In genomic region chr4:126100764-126101163, GRCm38 (mm10) we compare ENCODE assay signal across 20 mouse cellular contexts. TPM values are rescaled to one million over a fixed set of nuclear protein-coding genes. Genes with fewer than 3 reads are reported as not detected.
DNase-seq lines count a peak whose midpoint lies in the region; ATAC-seq lines count a peak whose summit lies in the region.
"Had no signal": no experiment of that assay in that cellular context is flagged by ENCODE, and none has a peak within 500 bp of the region (broad histone marks: within the 10 kb centered on the region; RNA-seq: fewer than 3 reads in every experiment).

No protein-coding gene starts in this region.

- H3K36me3 ChIP-seq in heart, embryonic 11.5 days (ENCODE audit: control insufficient read depth, insufficient read depth, low read length) = peaks cover 3% of the 10 kb centered on the region; the same call in 1 of the 2 replicates
- no peaks in the 10 kb centered on the region for H3K36me3 ChIP-seq in heart, embryonic 16.5 days (ENCODE audit: control insufficient read depth, insufficient read depth)
- no peaks in the 10 kb centered on the region for H3K36me3 ChIP-seq in midbrain, embryonic 11.5 days (ENCODE audit: control insufficient read depth, insufficient read depth, low read length)
- no peaks in the 10 kb centered on the region for H3K36me3 ChIP-seq in midbrain, embryonic 15.5 days (replicated peaks)
- no peaks in the 10 kb centered on the region for H3K36me3 ChIP-seq in forebrain, embryonic 11.5 days (ENCODE audit: control insufficient read depth, insufficient read depth, low read length)
- H3K36me3 ChIP-seq: intestine, embryonic 15.5 days had no signal

- no peak overlapping the region for H3K27ac ChIP-seq in heart, embryonic 11.5 days (ENCODE audit: low read depth, low read length)
- peak overlapping the region; percentile 83; the same call in 1 of the 2 replicates for H3K27ac ChIP-seq in heart, embryonic 16.5 days (ENCODE audit: low read length)
- H3K27ac ChIP-seq in midbrain, embryonic 11.5 days (ENCODE audit: low read depth, low read length) = no peak overlapping the region
- H3K27ac ChIP-seq in midbrain, embryonic 15.5 days = no peak overlapping the region
- H3K27ac ChIP-seq in forebrain, embryonic 11.5 days (ENCODE audit: low read depth, low read length) = no peak overlapping the region
- H3K27ac ChIP-seq: embryonic facial prominence, embryonic 10.5 days; hindbrain, embryonic 10.5 days; hindbrain, embryonic 14.5 days had no signal

- H3K27me3 ChIP-seq in heart, embryonic 11.5 days (ENCODE audit: control insufficient read depth, insufficient read depth, low read length) = no peaks in the 10 kb centered on the region
- H3K27me3 ChIP-seq in heart, embryonic 16.5 days (ENCODE audit: control insufficient read depth, insufficient read depth, low read length) = no peaks in the 10 kb centered on the region
- H3K27me3 ChIP-seq in midbrain, embryonic 11.5 days (ENCODE audit: control insufficient read depth, insufficient read depth, low read length) = no peaks in the 10 kb centered on the region
- H3K27me3 ChIP-seq in midbrain, embryonic 15.5 days (replicated peaks) = no peaks in the 10 kb centered on the region
- no peaks in the 10 kb centered on the region for H3K27me3 ChIP-seq in forebrain, embryonic 11.5 days (ENCODE audit: control insufficient read depth, insufficient read depth, low read length)
- H3K27me3 ChIP-seq: CH12.LX; intestine, embryonic 15.5 days; Patski had no signal

- H3K9me3 ChIP-seq in heart, embryonic 11.5 days (replicated peaks; ENCODE audit: control insufficient read depth, low read length) = no peaks in the 10 kb centered on the region
- no peaks in the 10 kb centered on the region for H3K9me3 ChIP-seq in heart, embryonic 16.5 days (replicated peaks; ENCODE audit: control insufficient read depth, low read length)
- no peaks in the 10 kb centered on the region for H3K9me3 ChIP-seq in midbrain, embryonic 11.5 days (ENCODE audit: control insufficient read depth, low read length)
- H3K9me3 ChIP-seq in midbrain, embryonic 15.5 days = no peaks in the 10 kb centered on the region
- no peaks in the 10 kb centered on the region for H3K9me3 ChIP-seq in forebrain, embryonic 11.5 days (ENCODE audit: control insufficient read depth, low read length)
- H3K9me3 ChIP-seq: embryonic facial prominence, embryonic 10.5 days; hindbrain, embryonic 10.5 days; intestine, embryonic 15.5 days had no signal

- no peak for ATAC-seq in heart, embryonic 11.5 days (replicated peaks; ENCODE audit: insufficient number of reproducible peaks, low FRiP score, low TSS enrichment)
- ATAC-seq in heart, embryonic 16.5 days (replicated peaks; ENCODE audit: extremely low read depth, insufficient read depth, low FRiP score) = no peak
- no peak for ATAC-seq in midbrain, embryonic 11.5 days (ENCODE audit: low FRiP score)
- ATAC-seq in midbrain, embryonic 15.5 days (replicated peaks) = no peak
- no peak for ATAC-seq in forebrain, embryonic 11.5 days (replicated peaks; ENCODE audit: low FRiP score)
- ATAC-seq: activated CD4-positive, CD25-positive, alpha-beta regulatory T cell, adult 4 months; forebrain, embryonic 14.5 days; intestine, embryonic 15.5 days; Patski had no signal

- intact Hi-C loops in heart, postnatal 36 days (cut with DNase I) = no loop called here

- H3K9ac ChIP-seq in heart, embryonic 11.5 days (ENCODE audit: low read depth, low read length) = no peak overlapping the region
- no peak overlapping the region for H3K9ac ChIP-seq in heart, embryonic 16.5 days (ENCODE audit: low read length)
- H3K9ac ChIP-seq in midbrain, embryonic 11.5 days (ENCODE audit: low read length) = no peak overlapping the region
- H3K9ac ChIP-seq in midbrain, embryonic 15.5 days = no peak overlapping the region
- no peak overlapping the region for H3K9ac ChIP-seq in forebrain, embryonic 11.5 days (ENCODE audit: low read length)
- H3K9ac ChIP-seq: hindbrain, embryonic 14.5 days; intestine, embryonic 15.5 days had no signal

- peaks cover 51% of the 10 kb centered on the region for H3K4me1 ChIP-seq in heart, embryonic 11.5 days (ENCODE audit: control insufficient read depth, insufficient read depth, low read length)
- H3K4me1 ChIP-seq in heart, embryonic 16.5 days (ENCODE audit: control insufficient read depth, insufficient read depth, low read length) = peaks cover 51% of the 10 kb centered on the region
- peaks cover 17% of the 10 kb centered on the region for H3K4me1 ChIP-seq in midbrain, embryonic 11.5 days (ENCODE audit: control insufficient read depth, insufficient read depth, low read length)
- peaks cover 47% of the 10 kb centered on the region for H3K4me1 ChIP-seq in midbrain, embryonic 15.5 days
- peaks cover 5% of the 10 kb centered on the region; the same call in 1 of the 2 replicates for H3K4me1 ChIP-seq in forebrain, embryonic 11.5 days (replicated peaks; ENCODE audit: control insufficient read depth, insufficient read depth, low read length)

- no peak overlapping the region for H3K4me3 ChIP-seq in heart, embryonic 11.5 days (ENCODE audit: low read depth, low read length)
- no peak overlapping the region for H3K4me3 ChIP-seq in heart, embryonic 16.5 days (ENCODE audit: low read length)
- H3K4me3 ChIP-seq in midbrain, embryonic 11.5 days (ENCODE audit: low read depth, low read length) = no peak overlapping the region
- H3K4me3 ChIP-seq in midbrain, embryonic 15.5 days = no peak overlapping the region
- no peak overlapping the region for H3K4me3 ChIP-seq in forebrain, embryonic 11.5 days (ENCODE audit: low read depth, low read length)
- H3K4me3 ChIP-seq: embryonic facial prominence, embryonic 10.5 days; heart, adult 2 months; hindbrain, embryonic 10.5 days; intestine, embryonic 15.5 days had no signal

- 85% methylated on average over 3 of the region's 3 CpGs for WGBS in heart, embryonic 11.5 days (ENCODE audit: insufficient replicate concordance)
- 86% methylated on average over 3 of the region's 3 CpGs for WGBS in heart, embryonic 16.5 days
- 84% methylated on average over 3 of the region's 3 CpGs for WGBS in midbrain, embryonic 11.5 days
- WGBS in midbrain, embryonic 15.5 days = 93% methylated on average over 3 of the region's 3 CpGs
- 94% methylated on average over 3 of the region's 3 CpGs for WGBS in forebrain, embryonic 11.5 days

- DNase-seq in heart, adult 11 months = peak; percentile 79
- DNase-seq in heart, postnatal 36 days = no peak
- peak; percentile 62 for DNase-seq in midbrain, embryonic 11.5 days (ENCODE audit: low spot score, missing footprints)
- DNase-seq in forebrain, embryonic 11.5 days (ENCODE audit: low spot score) = no peak
- DNase-seq: adrenal gland, postnatal 14 days; cerebellum, adult 11-12 months; cerebellum, postnatal 10 days; heart, adult 2 months; heart, postnatal 14 days had no signal

- H3K4me2 ChIP-seq in heart, embryonic 11.5 days = no peak overlapping the region
- no peak overlapping the region for H3K4me2 ChIP-seq in heart, embryonic 16.5 days (ENCODE audit: low read depth, low read length)
- no peak overlapping the region for H3K4me2 ChIP-seq in midbrain, embryonic 11.5 days
- H3K4me2 ChIP-seq in midbrain, embryonic 15.5 days = no peak overlapping the region
- no peak overlapping the region for H3K4me2 ChIP-seq in forebrain, embryonic 11.5 days (ENCODE audit: low read depth, low read length, severe bottlenecking)
- H3K4me2 ChIP-seq: hindbrain, embryonic 14.5 days; intestine, embryonic 15.5 days had no signal

RNA-seq across cellular contexts. Expression of gene Stk40, which starts 3.0 kb away (rescaled TPM):
- polyA plus RNA-seq in heart, embryonic 11.5 days (2014; fragmentation: Nextera tagmentation; extraction: Ambion mirVana) = 18.5 and 23.2 TPM in 2 replicates
- 24.5 and 26.6 TPM in 2 replicates for polyA plus RNA-seq in heart, embryonic 16.5 days (2015; fragmentation: Nextera tagmentation; extraction: Ambion mirVana)
- 10 to 100 TPM; 33.6 to 41.5 TPM for total RNA-seq in heart, postnatal 36 days (2021)
- polyA plus RNA-seq in midbrain, embryonic 11.5 days (2014; fragmentation: Nextera tagmentation; extraction: Ambion mirVana) = 20.8 and 25.4 TPM in 2 replicates
- polyA plus RNA-seq in midbrain, embryonic 15.5 days (2015; fragmentation: Nextera tagmentation; extraction: Ambion mirVana) = 34.4 and 35.2 TPM in 2 replicates
- polyA plus RNA-seq in forebrain, embryonic 11.5 days (2014; fragmentation: Nextera tagmentation; extraction: Ambion mirVana) = 37.4 and 37.5 TPM in 2 replicates

RNA-seq across cellular contexts. Expression of gene Lsm10, which starts 4.3 kb away (rescaled TPM):
- polyA plus RNA-seq in heart, embryonic 11.5 days (2014; fragmentation: Nextera tagmentation; extraction: Ambion mirVana) = 42.8 and 44.5 TPM in 2 replicates
- 41.7 and 47.2 TPM in 2 replicates for polyA plus RNA-seq in heart, embryonic 16.5 days (2015; fragmentation: Nextera tagmentation; extraction: Ambion mirVana)
- total RNA-seq in heart, postnatal 36 days (2021) = 10 to 100 TPM; 14.5 to 16.4 TPM
- polyA plus RNA-seq in midbrain, embryonic 11.5 days (2014; fragmentation: Nextera tagmentation; extraction: Ambion mirVana) = 40.8 and 45.7 TPM in 2 replicates
- polyA plus RNA-seq in midbrain, embryonic 15.5 days (2015; fragmentation: Nextera tagmentation; extraction: Ambion mirVana) = 48.7 and 53.0 TPM in 2 replicates
- polyA plus RNA-seq in forebrain, embryonic 11.5 days (2014; fragmentation: Nextera tagmentation; extraction: Ambion mirVana) = 43.0 and 44.4 TPM in 2 replicates

RNA-seq across cellular contexts. Expression of gene Oscp1, which starts 42.4 kb away (rescaled TPM):
- 5.3 TPM in 2 replicates for polyA plus RNA-seq in heart, embryonic 11.5 days (2014; fragmentation: Nextera tagmentation; extraction: Ambion mirVana)
- 7.4 and 8.3 TPM in 2 replicates for polyA plus RNA-seq in heart, embryonic 16.5 days (2015; fragmentation: Nextera tagmentation; extraction: Ambion mirVana)
- total RNA-seq in heart, postnatal 36 days (2021) = 1 to 10 TPM; 2.5 to 2.7 TPM
- 22.5 and 25.9 TPM in 2 replicates for polyA plus RNA-seq in midbrain, embryonic 11.5 days (2014; fragmentation: Nextera tagmentation; extraction: Ambion mirVana)
- polyA plus RNA-seq in midbrain, embryonic 15.5 days (2015; fragmentation: Nextera tagmentation; extraction: Ambion mirVana) = 43.7 and 47.7 TPM in 2 replicates
- 26.3 and 27.8 TPM in 2 replicates for polyA plus RNA-seq in forebrain, embryonic 11.5 days (2014; fragmentation: Nextera tagmentation; extraction: Ambion mirVana)

RNA-seq across cellular contexts. Expression of gene Eva1b, which starts 46.8 kb away (rescaled TPM):
- polyA plus RNA-seq in heart, embryonic 11.5 days (2014; fragmentation: Nextera tagmentation; extraction: Ambion mirVana) = 31.9 and 33.5 TPM in 2 replicates
- 29.5 TPM in 2 replicates for polyA plus RNA-seq in heart, embryonic 16.5 days (2015; fragmentation: Nextera tagmentation; extraction: Ambion mirVana)
- 10 to 100 TPM; 15.7 to 16.2 TPM for total RNA-seq in heart, postnatal 36 days (2021)
- polyA plus RNA-seq in midbrain, embryonic 11.5 days (2014; fragmentation: Nextera tagmentation; extraction: Ambion mirVana) = 22.4 and 24.8 TPM in 2 replicates
- polyA plus RNA-seq in midbrain, embryonic 15.5 days (2015; fragmentation: Nextera tagmentation; extraction: Ambion mirVana) = 11.8 and 12.0 TPM in 2 replicates
- polyA plus RNA-seq in forebrain, embryonic 11.5 days (2014; fragmentation: Nextera tagmentation; extraction: Ambion mirVana) = 18.6 and 19.0 TPM in 2 replicates

RNA-seq across cellular contexts. Expression of gene Mrps15, which starts 54.0 kb away (rescaled TPM):
- polyA plus RNA-seq in heart, embryonic 11.5 days (2014; fragmentation: Nextera tagmentation; extraction: Ambion mirVana) = 136 and 155 TPM in 2 replicates
- 128 and 133 TPM in 2 replicates for polyA plus RNA-seq in heart, embryonic 16.5 days (2015; fragmentation: Nextera tagmentation; extraction: Ambion mirVana)
- 10 to 100 TPM; 79.5 to 82.5 TPM for total RNA-seq in heart, postnatal 36 days (2021)
- polyA plus RNA-seq in midbrain, embryonic 11.5 days (2014; fragmentation: Nextera tagmentation; extraction: Ambion mirVana) = 140 and 155 TPM in 2 replicates
- polyA plus RNA-seq in midbrain, embryonic 15.5 days (2015; fragmentation: Nextera tagmentation; extraction: Ambion mirVana) = 130 and 131 TPM in 2 replicates
- polyA plus RNA-seq in forebrain, embryonic 11.5 days (2014; fragmentation: Nextera tagmentation; extraction: Ambion mirVana) = 126 TPM in 2 replicates

Comparison
In these comparisons a context has a peak if more than half of its experiments do, and no peak if none do; other contexts are left out.
1. DNase-seq: peak in heart, adult 11 months (single experiment) and midbrain, embryonic 11.5 days (single experiment); none in heart, postnatal 36 days (0 of 2) and forebrain, embryonic 11.5 days (single experiment).